Mouse (Mus musculus) stomach, embryonic 14.5 days (tissue): ENCODE measurements around the gene Gnb1l. TPM values are rescaled to one million over a fixed set of nuclear protein-coding genes. Genes with fewer than 3 reads are reported as not detected.

Experiments used
- ATAC-seq: fragments of 200-750 bp; cut with Nextera tagmentation; 2 replicates; pipeline ENCODE4 v1.8.0; 2017; ENCODE audit warnings: low read depth, moderate TSS enrichment; ENCODE audit not compliant: insufficient number of reproducible peaks, insufficient read depth, low FRiP score
- H3K27ac ChIP-seq: fragments of 300-500 bp; sonication (generic); 2 replicates; pipeline ENCODE4 v1.5.1; 2014; ENCODE audit warnings: mild to moderate bottlenecking, low read length, moderate library complexity, mixed read lengths
- H3K27me3 ChIP-seq: fragments of 300-500 bp; sonication (generic); 2 replicates; pipeline ENCODE4 v1.6.1; 2014; ENCODE audit warnings: low read length, control low read depth, mixed read lengths; ENCODE audit not compliant: control insufficient read depth, insufficient read depth
- H3K36me3 ChIP-seq: fragments of 300-500 bp; sonication (generic); 2 replicates; pipeline ENCODE4 v1.6.1; 2014; ENCODE audit warnings: mild to moderate bottlenecking, control low read depth, low read length, moderate library complexity, mixed read lengths; ENCODE audit not compliant: control insufficient read depth, insufficient read depth
- H3K4me1 ChIP-seq: fragments of 300-500 bp; sonication (generic); 2 replicates; pipeline ENCODE4 v1.6.1; 2014; ENCODE audit warnings: low read length, control low read depth, mixed read lengths; ENCODE audit not compliant: control insufficient read depth, insufficient read depth
- H3K4me2 ChIP-seq: fragments of 300-500 bp; sonication (generic); replicated peaks from 2 replicates; pipeline ENCODE4 v1.6.1; 2014; ENCODE audit warnings: low read depth, low read length, control low read depth
- H3K4me3 ChIP-seq: fragments of 300-500 bp; sonication (generic); 2 replicates; pipeline ENCODE4 v1.5.1; 2014; ENCODE audit warnings: low read depth, low read length, control low read depth
- H3K9ac ChIP-seq: fragments of 300-500 bp; sonication (generic); replicated peaks from 2 replicates; pipeline ENCODE4 v1.6.1; 2014; ENCODE audit warnings: low read depth, mild to moderate bottlenecking, control low read depth, low read length, moderate library complexity, mixed read lengths
- H3K9me3 ChIP-seq: fragments of 300-500 bp; sonication (generic); 2 replicates; pipeline ENCODE4 v1.6.1; 2016; ENCODE audit warnings: low read depth, low read length, control low read depth; ENCODE audit not compliant: control insufficient read depth
- whole genome bisulfite sequencing: fragments of 180-500 bp; shearing (Covaris S2); extraction: QIAGEN DNeasy Blood & Tissue Kit; methylation state at CpG from one replicate; pipeline ENCODE4 v1.1.7; 2014; 5-methylcytosine and 5-hydroxymethylcytosine counted together
- polyA plus RNA-seq: library from polyadenylated mRNA; unstranded; fragments of >200 nt; fragmentation: Nextera tagmentation; extraction: Ambion mirVana; gene quantifications from 2 replicates; pipeline ENCODE4 v1.2.1, GENCODE M21; 2014

The Gnb1l gene
- polyA plus RNA-seq, 1 experiment from 2014 or later = 15.5 TPM

GRCm38 (mm10) chr16:18472976-18473375 is 25.5 kb upstream of the Gnb1l start:
- Histone ChIP-seq H3K4me1 (no peaks in the 10 kb centered on the region), H3K27me3 (no peaks in the 10 kb centered on the region), H3K27ac (no peak overlapping the region), H3K9ac (no peak overlapping the region), H3K9me3 (no peaks in the 10 kb centered on the region), H3K4me2 (no peak overlapping the region), H3K36me3 (peaks cover 4% of the 10 kb centered on the region; the same call in 1 of the 2 replicates), H3K4me3 (no peak overlapping the region)
- 85% methylated on average over 8 of the region's 8 CpGs for WGBS
- ATAC-seq = no peak

- H3K4me1 ChIP-seq = no peaks in the 10 kb centered on the region
- H3K27ac ChIP-seq = no peak overlapping the region
- no peak overlapping the region for H3K4me3 ChIP-seq
- no peaks in the 10 kb centered on the region for H3K9me3 ChIP-seq
- 92% methylated on average over 2 of the region's 2 CpGs for WGBS
- no peak overlapping the region for H3K9ac ChIP-seq
- peaks cover 4% of the 10 kb centered on the region; the same call in 1 of the 2 replicates for H3K36me3 ChIP-seq
- ATAC-seq = no peak
- H3K27me3 ChIP-seq = no peaks in the 10 kb centered on the region
- H3K4me2 ChIP-seq = no peak overlapping the region
These were observed 24.5 kb upstream of the Gnb1l start for GRCm38 (mm10) chr16:18474021-18474420.

- no peak for ATAC-seq
- Histone ChIP-seq H3K4me3 (no peak overlapping the region), H3K36me3 (no peaks in the 10 kb centered on the region; the same call in 1 of the 2 replicates), H3K9ac (no peak overlapping the region), H3K4me1 (no peaks in the 10 kb centered on the region), H3K27me3 (no peaks in the 10 kb centered on the region), H3K9me3 (no peaks in the 10 kb centered on the region), H3K4me2 (no peak overlapping the region), H3K27ac (no peak overlapping the region)
- 66% methylated on average over 6 of the region's 6 CpGs for WGBS
These were observed 20.5 kb upstream of the Gnb1l start for GRCm38 (mm10) chr16:18477996-18478395.

GRCm38 (mm10) chr16:18479667-18480066 is 18.8 kb upstream of the Gnb1l start:
- Histone ChIP-seq H3K9ac (no peak overlapping the region), H3K4me3 (no peak overlapping the region), H3K9me3 (no peaks in the 10 kb centered on the region), H3K36me3 (no peaks in the 10 kb centered on the region; the same call in 1 of the 2 replicates), H3K27ac (no peak overlapping the region), H3K27me3 (no peaks in the 10 kb centered on the region), H3K4me2 (no peak overlapping the region), H3K4me1 (no peaks in the 10 kb centered on the region)
- 40% methylated on average over 7 of the region's 7 CpGs for WGBS
- no peak for ATAC-seq

- Histone ChIP-seq H3K27ac (no peak overlapping the region), H3K27me3 (no peaks in the 10 kb centered on the region), H3K9ac (no peak overlapping the region), H3K36me3 (no peaks in the 10 kb centered on the region; the same call in 1 of the 2 replicates), H3K4me2 (no peak overlapping the region), H3K9me3 (no peaks in the 10 kb centered on the region), H3K4me1 (no peaks in the 10 kb centered on the region), H3K4me3 (no peak overlapping the region)
- ATAC-seq = no peak
- 73% methylated on average over 4 of the region's 4 CpGs for WGBS
These were observed 17.5 kb upstream of the Gnb1l start for GRCm38 (mm10) chr16:18480933-18481485.

- WGBS = 85% methylated on average over 3 of the region's 3 CpGs
- Histone ChIP-seq H3K9ac (no peak overlapping the region), H3K4me1 (no peaks in the 10 kb centered on the region), H3K27me3 (no peaks in the 10 kb centered on the region), H3K36me3 (no peaks in the 10 kb centered on the region; the same call in 1 of the 2 replicates), H3K4me2 (no peak overlapping the region), H3K4me3 (no peak overlapping the region), H3K27ac (no peak overlapping the region), H3K9me3 (no peaks in the 10 kb centered on the region)
- ATAC-seq = no peak
These were observed 16.1 kb upstream of the Gnb1l start for GRCm38 (mm10) chr16:18482431-18482830.

- Histone ChIP-seq H3K27ac (no peak overlapping the region), H3K4me2 (no peak overlapping the region), H3K9me3 (no peaks in the 10 kb centered on the region), H3K36me3 (no peaks in the 10 kb centered on the region), H3K4me1 (no peaks in the 10 kb centered on the region), H3K9ac (no peak overlapping the region), H3K4me3 (no peak overlapping the region), H3K27me3 (no peaks in the 10 kb centered on the region)
- ATAC-seq = no peak
- 76% methylated on average over 5 of the region's 5 CpGs for WGBS
These were observed 14.7 kb upstream of the Gnb1l start for GRCm38 (mm10) chr16:18483839-18484238.

GRCm38 (mm10) chr16:18484386-18484785 is 14.1 kb upstream of the Gnb1l start:
- no peaks in the 10 kb centered on the region for H3K4me1 ChIP-seq
- ATAC-seq = no peak
- no peak overlapping the region for H3K27ac ChIP-seq
- no peaks in the 10 kb centered on the region for H3K27me3 ChIP-seq
- H3K36me3 ChIP-seq = no peaks in the 10 kb centered on the region
- 47% methylated on average over 4 of the region's 4 CpGs for WGBS
- no peak overlapping the region for H3K4me2 ChIP-seq
- H3K4me3 ChIP-seq = no peak overlapping the region
- H3K9me3 ChIP-seq = no peaks in the 10 kb centered on the region
- H3K9ac ChIP-seq = no peak overlapping the region

GRCm38 (mm10) chr16:18484794-18485435 is 13.6 kb upstream of the Gnb1l start:
- Histone ChIP-seq H3K4me2 (no peak overlapping the region), H3K9me3 (no peaks in the 10 kb centered on the region), H3K27ac (no peak overlapping the region), H3K4me3 (no peak overlapping the region), H3K27me3 (no peaks in the 10 kb centered on the region), H3K4me1 (no peaks in the 10 kb centered on the region), H3K36me3 (no peaks in the 10 kb centered on the region), H3K9ac (no peak overlapping the region)
- ATAC-seq = no peak
- 65% methylated on average over 5 of the region's 5 CpGs for WGBS
